Mouse (Mus musculus) liver, embryonic 14.5 days (tissue): ENCODE measurements at regions not wholly inside any gene's neighbourhood (a gene's known extent, or its start where the extent isn't known, plus 50 kb on each side); places are given as distances from the start of the nearest gene placed in this dataset.

Experiments
- ATAC-seq: fragments of 200-750 bp; cut with Nextera tagmentation; 2 replicates; pipeline ENCODE4 v1.8.0; 2017; ENCODE audit warnings: moderate number of reproducible peaks, mild to moderate bottlenecking, moderate library complexity; ENCODE audit not compliant: insufficient read depth
- DNase-seq, 3 experiments: peaks; one replicate each; pipeline ENCODE4 v3.0.0-alpha.2; 2012 to 2013; ENCODE audit warnings: low read depth in 3 of 3, low spot score in 3 of 3
- H3K27ac ChIP-seq: fragments of 300-500 bp; sonication (generic); 2 replicates; pipeline ENCODE4 v1.5.1; 2014; ENCODE audit warnings: moderate library complexity, mild to moderate bottlenecking, control low read depth, inconsistent platforms
- H3K27me3 ChIP-seq: fragments of 300-500 bp; sonication (generic); 2 replicates; pipeline ENCODE4 v1.6.1; 2014; ENCODE audit warnings: mild to moderate bottlenecking, low read length, moderate library complexity; ENCODE audit not compliant: control insufficient read depth, insufficient read depth
- H3K36me3 ChIP-seq: fragments of 300-500 bp; sonication (generic); replicated peaks from 2 replicates; pipeline ENCODE4 v1.6.1; 2014; ENCODE audit warnings: low read depth; ENCODE audit not compliant: control insufficient read depth, insufficient read depth
- H3K4me1 ChIP-seq, 2 experiments: fragments of 200-500 bp in 1 of 2; fragments of 300-500 bp in 1 of 2; sonication (generic) in 1 of 2; replicated peaks; 2 replicates each; pipeline ENCODE4 v1.6.1; 2012 to 2014; ENCODE audit warnings: antibody characterized with exemption in 1 of 2, inconsistent platforms in 1 of 2, low read length in 1 of 2; ENCODE audit not compliant: control insufficient read depth in 2 of 2, insufficient read depth in 2 of 2
- H3K4me2 ChIP-seq: fragments of 300-500 bp; sonication (generic); 2 replicates; pipeline ENCODE4 v1.6.1; 2014; ENCODE audit warnings: low read depth, mild to moderate bottlenecking, control low read depth, moderate library complexity
- H3K4me3 ChIP-seq, 2 experiments: fragments of 200-500 bp in 1 of 2; fragments of 300-500 bp in 1 of 2; sonication (generic) in 1 of 2; 2 replicates each; pipeline ENCODE4 v1.5.1; 2012 to 2014; ENCODE audit warnings: low read depth in 2 of 2, low read length in 2 of 2, mild to moderate bottlenecking in 2 of 2, control low read depth in 1 of 2, inconsistent platforms in 1 of 2, moderate library complexity in 1 of 2; ENCODE audit not compliant: insufficient read depth in 1 of 2
- H3K9ac ChIP-seq: fragments of 300-500 bp; sonication (generic); replicated peaks from 2 replicates; pipeline ENCODE4 v1.6.1; 2014; ENCODE audit warnings: mild to moderate bottlenecking, control low read depth, moderate library complexity
- H3K9me3 ChIP-seq: fragments of 300-500 bp; sonication (generic); 2 replicates; pipeline ENCODE4 v1.6.1; 2016; ENCODE audit warnings: low read length, mixed read lengths; ENCODE audit not compliant: control insufficient read depth
- CTCF ChIP-seq: IDR thresholded peaks from 2 replicates; pipeline ENCODE4 v1.5.1; 2016; ENCODE audit warnings: antibody characterized with exemption, low read depth, control low read depth
- EP300 ChIP-seq: IDR thresholded peaks from 2 replicates; pipeline ENCODE4 v1.6.1; 2016; ENCODE audit warnings: antibody characterized with exemption, low read depth
- WGBS: fragments of 180-500 bp; shearing (Covaris S2); extraction: QIAGEN DNeasy Blood & Tissue Kit; methylation state at CpG from one replicate; pipeline ENCODE4 v1.1.7; 2014; ENCODE audit not compliant: insufficient replicate concordance; 5-methylcytosine and 5-hydroxymethylcytosine counted together

DNA sequence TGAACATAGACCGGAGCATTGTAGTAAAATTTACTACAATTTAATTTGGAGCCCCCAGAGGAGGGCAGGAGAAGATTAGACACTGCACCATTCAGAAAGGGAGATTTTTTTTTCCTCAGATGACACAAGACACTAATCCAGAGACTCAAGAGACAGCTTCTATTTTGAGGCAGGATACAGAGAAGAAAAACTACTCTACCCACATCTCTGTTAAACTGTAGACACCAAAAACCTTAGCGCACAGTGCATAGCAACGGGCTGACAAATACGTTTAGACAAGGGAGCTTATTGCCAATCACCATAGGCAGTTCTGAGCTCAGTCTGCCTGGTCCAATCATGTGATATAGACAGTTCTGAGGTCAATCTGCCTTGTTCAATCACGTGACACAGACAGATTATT lies 381.1 kb upstream of the Adgrl2 start:
- no peak overlapping the region for H3K27ac ChIP-seq
- WGBS = 67% methylated on average over 5 of the region's 5 CpGs
- no peak for DNase-seq
- no peaks in the 10 kb centered on the region for H3K9me3 ChIP-seq
- no peak overlapping the region for H3K9ac ChIP-seq
- no peak for TF ChIP-seq CTCF
- TF ChIP-seq EP300 = no peak
- no peak overlapping the region for H3K4me3 ChIP-seq
- no peaks in the 10 kb centered on the region for H3K27me3 ChIP-seq
- H3K36me3 ChIP-seq = no peaks in the 10 kb centered on the region
- no peak overlapping the region for H3K4me2 ChIP-seq
- ATAC-seq = no peak
- no peaks in the 10 kb centered on the region for H3K4me1 ChIP-seq

DNA sequence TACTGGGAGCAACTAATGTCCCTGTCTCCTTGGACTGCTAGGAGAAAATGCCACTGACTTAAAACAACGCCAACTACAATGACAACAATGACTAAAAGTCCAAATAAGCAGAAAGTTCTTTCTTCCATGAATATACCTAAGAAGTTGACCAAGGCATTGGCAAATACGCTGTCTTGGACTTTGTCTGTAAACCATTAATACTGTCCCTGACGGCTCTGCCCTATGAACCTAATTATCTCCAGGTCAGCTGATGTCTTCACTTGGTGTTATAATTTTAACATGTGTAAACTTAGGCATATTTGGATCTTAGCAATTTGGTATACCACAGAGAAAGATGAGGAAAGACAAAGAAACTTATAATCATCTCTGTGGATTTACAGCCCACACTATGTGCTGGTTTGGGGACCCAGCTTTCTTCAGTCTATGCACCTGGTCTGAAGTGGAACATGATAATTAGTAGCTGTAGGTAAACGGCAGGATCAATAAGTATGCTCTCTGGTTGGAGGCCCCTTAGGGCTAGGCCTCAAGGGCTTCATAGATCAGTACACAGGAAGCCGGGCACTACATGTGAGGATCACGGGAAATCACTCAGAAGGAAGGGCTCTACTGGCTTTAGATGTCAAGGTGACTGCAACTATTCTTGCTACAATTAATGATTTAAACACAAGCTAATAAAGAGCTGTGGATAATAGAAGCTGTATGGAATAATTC lies 380.3 kb upstream of the Adgrl2 start:
- ATAC-seq (no peak), DNase-seq (no peak)
- Histone ChIP-seq H3K9me3 (no peaks in the 10 kb centered on the region), H3K36me3 (no peaks in the 10 kb centered on the region), H3K4me3 (no peak overlapping the region), H3K27me3 (no peaks in the 10 kb centered on the region), H3K9ac (no peak overlapping the region), H3K4me2 (no peak overlapping the region), H3K4me1 (no peaks in the 10 kb centered on the region), H3K27ac (no peak overlapping the region)
- no peak for TF ChIP-seq EP300
- TF ChIP-seq CTCF = no peak
- WGBS = 68% methylated on average over 6 of the region's 6 CpGs

DNA sequence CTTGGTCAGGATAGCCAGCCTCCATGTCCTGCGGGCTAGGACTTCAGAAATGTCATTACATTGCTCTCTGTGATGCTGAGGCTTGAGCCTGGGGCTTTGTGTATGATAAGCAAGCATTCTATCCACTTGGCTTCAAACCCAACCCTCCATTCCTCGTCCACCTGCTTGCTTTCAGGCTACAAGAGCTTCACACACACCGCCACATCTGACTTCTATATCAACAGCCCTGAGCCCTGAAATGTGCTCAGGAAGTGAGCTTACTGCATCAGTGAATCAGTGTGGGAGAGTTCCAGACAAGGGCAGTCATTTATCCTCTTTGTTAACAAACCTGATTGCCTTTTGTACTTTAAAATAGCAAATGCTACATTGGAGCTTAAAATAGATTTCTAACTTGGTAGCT lies 377.5 kb upstream of the Adgrl2 start:
- Histone ChIP-seq H3K27ac (no peak overlapping the region), H3K4me2 (no peak overlapping the region), H3K27me3 (no peaks in the 10 kb centered on the region), H3K36me3 (no peaks in the 10 kb centered on the region), H3K4me1 (no peaks in the 10 kb centered on the region), H3K9ac (no peak overlapping the region), H3K9me3 (no peaks in the 10 kb centered on the region), H3K4me3 (no peak overlapping the region)
- WGBS = 60% methylated on average over 3 of the region's 3 CpGs
- ATAC-seq (no peak), DNase-seq (no peak)
- TF ChIP-seq EP300 (no peak), CTCF (no peak)

DNA sequence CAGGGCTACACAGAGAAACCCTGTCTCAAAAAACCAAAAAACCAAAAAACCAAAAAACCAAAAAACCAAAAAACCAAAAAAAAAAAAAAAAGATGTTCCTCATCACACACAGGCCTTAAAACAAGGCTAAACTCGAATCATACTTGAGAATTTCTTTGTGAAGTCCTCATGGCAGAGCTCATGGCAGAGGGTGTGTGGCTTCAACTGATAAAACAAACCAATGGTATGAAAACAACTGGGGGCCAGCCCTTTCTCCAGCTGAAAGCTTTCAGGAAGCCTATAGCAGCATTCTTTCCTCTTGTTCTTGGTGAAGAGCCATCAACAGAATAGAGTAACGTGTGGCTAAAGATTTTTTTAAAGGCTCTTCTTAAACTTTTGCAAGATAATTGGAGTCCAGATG lies 369.8 kb upstream of the Adgrl2 start:
- 26% methylated on average over 2 of the region's 2 CpGs for WGBS
- DNase-seq (no peak), ATAC-seq (no peak)
- Histone ChIP-seq H3K36me3 (no peaks in the 10 kb centered on the region), H3K27ac (no peak overlapping the region), H3K27me3 (no peaks in the 10 kb centered on the region), H3K9me3 (no peaks in the 10 kb centered on the region), H3K4me3 (no peak overlapping the region), H3K9ac (no peak overlapping the region), H3K4me1 (no peaks in the 10 kb centered on the region), H3K4me2 (no peak overlapping the region)
- no peak for TF ChIP-seq EP300
- no peak for TF ChIP-seq CTCF

DNA sequence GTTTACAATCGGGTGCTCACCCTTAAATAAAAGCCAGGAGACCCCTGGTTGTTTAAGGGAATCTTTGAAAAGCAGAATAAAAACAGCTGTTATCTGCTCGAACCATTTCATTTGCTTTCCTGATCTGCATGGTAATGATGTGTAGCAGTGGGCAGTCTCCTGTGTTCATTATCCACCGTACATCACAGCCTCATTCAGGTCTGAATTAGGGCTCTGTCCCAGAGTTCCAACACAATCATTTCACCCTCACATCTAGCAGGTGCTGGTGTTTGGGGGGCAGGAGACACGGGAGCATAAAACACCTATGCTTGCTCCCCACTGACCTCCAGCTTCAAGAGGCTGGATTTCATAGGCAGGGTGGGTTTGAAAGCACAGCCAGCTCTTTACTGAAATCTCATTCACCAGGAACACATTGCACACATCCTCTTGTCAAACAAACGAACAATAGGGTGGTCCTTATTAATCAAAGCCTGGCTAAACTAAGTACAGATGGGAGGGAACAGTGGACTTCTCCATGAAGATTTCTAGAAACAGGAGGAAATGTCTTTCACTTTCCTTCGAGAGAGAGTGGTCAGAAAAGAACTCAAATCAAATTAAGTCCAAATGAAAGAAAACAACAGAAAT lies 368.3 kb upstream of the Adgrl2 start:
- no peak for ATAC-seq
- H3K4me2 ChIP-seq = no peak overlapping the region
- no peak overlapping the region for H3K27ac ChIP-seq
- no peaks in the 10 kb centered on the region for H3K27me3 ChIP-seq
- H3K9me3 ChIP-seq = no peaks in the 10 kb centered on the region
- 30% methylated on average over 6 of the region's 6 CpGs for WGBS
- TF ChIP-seq CTCF (no peak), EP300 (no peak)
- no peaks in the 10 kb centered on the region for H3K36me3 ChIP-seq
- no peaks in the 10 kb centered on the region for H3K4me1 ChIP-seq
- no peak overlapping the region for H3K9ac ChIP-seq
- no peak overlapping the region for H3K4me3 ChIP-seq
- DNase-seq = no peak
